Mouse (Mus musculus) lung, postnatal 0 days (tissue): ENCODE measurements at regions not wholly inside any gene's neighbourhood (a gene's known extent, or its start where the extent isn't known, plus 50 kb on each side); places are given as distances from the start of the nearest gene placed in this dataset.

ENCODE experiments used
- ATAC-seq: fragments of 200-750 bp; cut with Nextera tagmentation; 2 replicates; pipeline ENCODE4 v1.8.0; 2017; ENCODE audit warnings: moderate library complexity
- DNase-seq: peaks from one replicate; pipeline ENCODE4 v3.0.0-alpha.2; 2016; ENCODE audit warnings: low spot score
- H3K27ac ChIP-seq: fragments of 300-500 bp; sonication (generic); 2 replicates; pipeline ENCODE4 v1.5.1; 2014; ENCODE audit warnings: antibody characterized with exemption, mild to moderate bottlenecking, low read length, mixed read lengths
- H3K27me3 ChIP-seq: fragments of 300-500 bp; sonication (generic); replicated peaks from 2 replicates; pipeline ENCODE4 v1.6.1; 2014; ENCODE audit warnings: low read length, mixed read lengths; ENCODE audit not compliant: insufficient read depth
- H3K36me3 ChIP-seq: fragments of 300-500 bp; sonication (generic); 2 replicates; pipeline ENCODE4 v1.6.1; 2014; ENCODE audit warnings: low read length, mixed read lengths; ENCODE audit not compliant: insufficient read depth
- H3K4me1 ChIP-seq: fragments of 300-500 bp; sonication (generic); 2 replicates; pipeline ENCODE4 v1.6.1; 2014; ENCODE audit warnings: antibody characterized with exemption, low read depth, low read length, mixed read lengths; ENCODE audit not compliant: insufficient read depth
- H3K4me2 ChIP-seq: fragments of 300-500 bp; sonication (generic); replicated peaks from 2 replicates; pipeline ENCODE4 v1.6.1; 2014; ENCODE audit warnings: low read depth, mild to moderate bottlenecking, low read length, moderate library complexity, mixed read lengths
- H3K4me3 ChIP-seq: fragments of 300-500 bp; sonication (generic); 2 replicates; pipeline ENCODE4 v1.5.1; 2014; ENCODE audit warnings: low read depth, low read length
- H3K9ac ChIP-seq: fragments of 300-500 bp; sonication (generic); replicated peaks from 2 replicates; pipeline ENCODE4 v1.6.1; 2014; ENCODE audit warnings: low read depth, mild to moderate bottlenecking
- H3K9me3 ChIP-seq: fragments of 300-500 bp; sonication (generic); 2 replicates; pipeline ENCODE4 v1.6.1; 2016; ENCODE audit warnings: low read length, mixed read lengths
- CTCF ChIP-seq: IDR thresholded peaks from 2 replicates; pipeline ENCODE4 v1.5.1; 2016; ENCODE audit warnings: antibody characterized with exemption, mild to moderate bottlenecking
- EP300 ChIP-seq: IDR thresholded peaks from 2 replicates; pipeline ENCODE4 v1.6.1; 2016; ENCODE audit warnings: antibody characterized with exemption, mild to moderate bottlenecking, control low read depth
- WGBS: fragments of 180-500 bp; shearing (Covaris S2); extraction: QIAGEN DNeasy Blood & Tissue Kit; methylation state at CpG from one replicate; pipeline ENCODE4 v1.1.7; 2014; 5-methylcytosine and 5-hydroxymethylcytosine counted together

DNA sequence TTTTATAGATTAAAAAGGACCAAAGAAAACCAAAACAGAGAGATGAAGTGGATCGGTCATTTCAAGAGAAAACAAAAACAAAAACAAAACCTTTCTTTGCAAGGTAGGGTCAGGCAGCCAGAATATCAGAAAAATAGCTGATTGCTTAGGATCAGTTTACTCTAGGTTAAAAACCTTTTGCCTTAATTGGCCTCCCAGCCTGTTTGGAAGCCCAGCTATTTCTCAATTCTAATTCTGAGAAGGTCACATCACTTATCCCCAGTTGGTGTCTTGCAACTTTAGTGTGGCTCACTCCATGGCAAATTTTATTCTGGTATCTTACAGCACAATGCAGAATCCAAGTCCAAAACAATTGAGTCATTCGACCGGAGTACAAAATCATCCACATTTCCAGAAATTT, 70.0 kb downstream of the 1190002N15Rik start:
- TF ChIP-seq CTCF (no peak), EP300 (no peak)
- Histone ChIP-seq H3K4me3 (no peak overlapping the region), H3K27me3 (no peaks in the 10 kb centered on the region), H3K9me3 (no peaks in the 10 kb centered on the region), H3K4me2 (no peak overlapping the region), H3K9ac (no peak overlapping the region), H3K4me1 (no peaks in the 10 kb centered on the region), H3K27ac (no peak overlapping the region), H3K36me3 (no peaks in the 10 kb centered on the region)
- WGBS = 85% methylated on average over 3 of the region's 3 CpGs
- no peak for ATAC-seq
- DNase-seq = no peak

DNA sequence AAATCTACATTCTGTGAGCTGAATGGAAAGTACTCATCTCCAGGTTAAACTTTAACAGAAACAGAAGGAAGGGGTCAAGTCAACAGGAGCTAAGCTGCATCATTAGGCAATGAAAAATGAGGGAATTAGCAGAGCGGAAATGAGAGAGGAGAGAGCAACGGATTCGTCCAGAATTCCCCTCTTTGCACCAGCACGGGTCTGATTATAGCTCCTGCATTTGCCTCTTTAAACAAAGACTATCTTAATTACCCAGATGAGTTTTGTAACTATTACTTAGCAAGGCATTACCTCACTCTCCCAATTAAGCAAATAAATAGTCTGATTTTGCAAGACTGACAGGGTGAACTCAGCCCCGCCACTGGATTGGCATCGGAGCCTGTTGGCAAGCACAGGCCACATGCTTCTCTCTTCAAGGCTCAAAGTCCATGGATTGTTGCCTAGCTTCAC, 81.8 kb downstream of the 1190002N15Rik start:
- no peaks in the 10 kb centered on the region for H3K36me3 ChIP-seq
- DNase-seq (peak; percentile 67), ATAC-seq (peak; percentile 67)
- no peak overlapping the region for H3K9ac ChIP-seq
- no peaks in the 10 kb centered on the region for H3K4me1 ChIP-seq
- H3K4me3 ChIP-seq = no peak overlapping the region
- TF ChIP-seq CTCF = no peak
- TF ChIP-seq EP300 = no peak
- H3K4me2 ChIP-seq = no peak overlapping the region
- WGBS = 29% methylated on average over 6 of the region's 6 CpGs
- no peak overlapping the region for H3K27ac ChIP-seq
- H3K9me3 ChIP-seq = no peaks in the 10 kb centered on the region
- no peaks in the 10 kb centered on the region for H3K27me3 ChIP-seq

DNA sequence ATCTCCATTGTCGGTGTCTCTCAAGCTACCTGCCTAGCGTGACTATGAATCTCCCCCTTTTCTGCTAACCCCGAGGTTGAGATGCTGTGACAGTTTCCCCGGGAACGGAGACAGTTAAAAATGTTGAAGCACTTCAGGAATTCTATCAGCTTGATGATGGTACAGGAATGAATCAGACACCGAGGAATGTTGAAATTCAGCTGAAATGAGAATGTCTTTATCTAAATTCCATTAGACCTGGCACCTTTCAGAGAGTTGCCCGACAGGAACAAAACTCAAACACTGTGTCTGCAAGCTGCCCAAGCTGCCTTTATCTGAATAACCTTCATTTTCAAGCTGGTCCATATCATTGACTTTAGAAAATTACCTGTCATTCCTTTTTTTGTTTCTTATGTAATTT, 82.4 kb downstream of the 1190002N15Rik start:
- Histone ChIP-seq H3K27ac (no peak overlapping the region), H3K9me3 (no peaks in the 10 kb centered on the region), H3K9ac (no peak overlapping the region), H3K36me3 (no peaks in the 10 kb centered on the region), H3K4me1 (no peaks in the 10 kb centered on the region), H3K4me2 (no peak overlapping the region), H3K27me3 (no peaks in the 10 kb centered on the region), H3K4me3 (no peak overlapping the region)
- no peak for TF ChIP-seq EP300
- TF ChIP-seq CTCF = no peak
- ATAC-seq (no peak), DNase-seq (no peak)
- 45% methylated on average over 7 of the region's 7 CpGs for WGBS

DNA sequence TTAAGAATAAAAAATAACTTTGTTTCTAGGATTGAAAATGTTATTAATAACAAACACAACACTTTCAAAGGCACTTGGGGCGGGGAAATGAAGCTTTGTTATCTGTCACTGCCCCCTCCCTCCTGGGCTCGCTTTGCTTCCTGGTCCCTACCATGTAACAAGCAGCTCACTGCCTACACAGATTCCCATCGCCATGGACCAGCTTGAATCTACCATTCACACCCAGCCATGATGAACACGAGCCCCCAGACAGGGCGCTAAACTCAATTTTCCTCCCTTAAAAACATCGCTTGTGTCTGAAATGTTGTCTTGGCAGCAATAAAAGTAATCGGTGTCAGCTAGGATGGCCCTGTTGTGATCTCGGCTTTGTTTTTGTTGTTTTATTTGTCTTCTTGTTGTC, 88.0 kb downstream of the 1190002N15Rik start:
- Histone ChIP-seq H3K27me3 (no peaks in the 10 kb centered on the region), H3K36me3 (no peaks in the 10 kb centered on the region), H3K27ac (no peak overlapping the region), H3K4me2 (no peak overlapping the region), H3K4me3 (no peak overlapping the region), H3K4me1 (no peaks in the 10 kb centered on the region), H3K9me3 (no peaks in the 10 kb centered on the region), H3K9ac (no peak overlapping the region)
- DNase-seq (peak; percentile 48), ATAC-seq (peak; percentile 48; the same call in 1 of the 2 replicates)
- 60% methylated on average over 8 of the region's 8 CpGs for WGBS
- TF ChIP-seq EP300 (no peak), CTCF (no peak)

DNA sequence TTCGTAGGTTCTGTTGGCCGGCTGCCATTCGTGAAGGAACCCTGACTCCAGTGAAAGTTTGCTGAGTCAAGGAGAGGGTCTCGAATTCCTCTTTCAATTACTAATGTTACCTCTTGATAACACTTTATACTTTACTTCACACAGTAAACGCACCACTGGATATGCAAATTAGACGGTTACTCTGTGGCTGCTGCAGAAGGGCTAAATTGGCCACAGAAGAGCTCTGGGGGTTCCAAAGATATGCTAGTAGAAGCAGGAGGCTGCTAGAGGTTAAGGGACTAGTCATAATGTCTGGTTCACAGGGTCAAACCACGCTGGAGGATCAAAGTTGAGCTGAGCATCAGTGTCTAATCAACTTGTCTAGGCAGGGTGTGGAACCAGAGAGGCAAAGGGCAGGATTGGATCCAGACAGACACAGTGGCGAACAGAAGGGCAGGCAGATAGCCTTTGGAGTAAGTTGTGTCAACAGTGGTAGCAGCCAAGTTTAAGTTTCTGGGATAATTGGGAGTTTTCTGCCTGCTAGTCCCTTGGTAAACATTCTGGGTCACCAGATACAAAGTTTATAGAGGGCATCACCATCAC, 91.6 kb downstream of the 1190002N15Rik start:
- WGBS = 52% methylated on average over 8 of the region's 8 CpGs
- Histone ChIP-seq H3K4me2 (no peak overlapping the region), H3K27ac (no peak overlapping the region), H3K9ac (no peak overlapping the region), H3K36me3 (no peaks in the 10 kb centered on the region), H3K27me3 (no peaks in the 10 kb centered on the region), H3K4me1 (no peaks in the 10 kb centered on the region), H3K4me3 (no peak overlapping the region), H3K9me3 (no peaks in the 10 kb centered on the region)
- TF ChIP-seq EP300 = no peak
- TF ChIP-seq CTCF = no peak
- ATAC-seq = no peak
- no peak for DNase-seq

DNA sequence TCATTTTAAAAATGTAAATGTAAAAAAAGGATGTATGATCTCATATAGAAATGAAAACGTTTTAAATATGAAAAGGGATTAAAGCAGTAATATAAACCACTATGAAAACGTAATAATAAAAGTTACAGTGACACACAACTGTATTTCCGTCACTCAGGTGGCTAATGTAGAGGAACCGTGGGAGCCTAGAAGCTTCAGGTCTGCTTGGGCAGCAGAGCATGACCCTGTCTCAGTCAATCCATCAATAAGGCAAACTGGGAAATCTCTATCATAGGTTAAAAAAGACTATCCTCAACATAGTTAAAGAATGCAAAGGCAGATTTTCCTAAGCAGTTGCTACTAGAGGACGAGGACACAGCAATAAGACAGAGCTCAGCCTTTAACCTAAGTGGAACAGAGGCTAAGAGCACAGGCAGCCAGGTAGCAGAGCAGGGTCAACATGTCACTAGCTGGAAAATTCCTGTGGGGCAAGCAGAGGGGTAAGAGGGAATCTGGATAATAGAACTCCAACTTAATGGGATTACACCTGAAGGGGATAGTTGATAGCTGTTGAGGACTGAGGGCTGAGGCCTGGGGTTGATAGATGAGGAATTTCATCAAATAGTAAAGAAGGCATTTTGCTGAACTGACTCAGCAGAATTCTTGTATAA, 93.6 kb downstream of the 1190002N15Rik start:
- Histone ChIP-seq H3K4me3 (no peak overlapping the region), H3K9ac (no peak overlapping the region), H3K4me2 (no peak overlapping the region), H3K4me1 (peaks cover 3% of the 10 kb centered on the region; the same call in 1 of the 2 replicates), H3K9me3 (no peaks in the 10 kb centered on the region), H3K36me3 (no peaks in the 10 kb centered on the region), H3K27ac (no peak overlapping the region), H3K27me3 (no peaks in the 10 kb centered on the region)
- DNase-seq (no peak), ATAC-seq (no peak)
- TF ChIP-seq EP300 (no peak), CTCF (no peak)
- WGBS = 67% methylated on average over 5 of the region's 5 CpGs
